In the genomic region with DNA sequence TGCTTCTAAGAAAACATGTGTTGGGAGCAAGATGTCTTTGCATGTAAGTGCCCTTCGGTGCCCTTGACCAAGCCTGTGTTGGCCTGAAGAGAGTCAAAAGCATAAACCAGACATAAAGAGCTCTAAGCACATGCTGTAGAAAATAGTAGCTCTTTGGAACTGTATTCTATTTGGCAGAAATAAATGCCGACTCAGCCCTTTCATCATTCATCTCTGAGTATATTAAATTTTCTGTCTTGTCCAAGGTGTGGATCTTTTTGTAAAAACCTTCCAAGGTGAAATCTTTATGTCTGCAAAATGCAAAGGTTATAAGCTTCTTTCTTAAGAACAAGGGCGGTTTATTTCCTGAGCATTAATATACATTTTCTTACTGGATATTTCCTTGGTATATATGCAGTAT, we compare ENCODE assay signal across 18 mouse cellular contexts.
A peak's percentile ranks its signal among the peaks of the same experiment; 100 is the strongest.
DNase-seq lines count a peak whose midpoint lies in the region; TF ChIP-seq lines count a peak whose summit lies in the region.
"Had no signal": no experiment of that assay in that cellular context is flagged by ENCODE, and none has a peak within 500 bp of the region (broad histone marks: within the 10 kb centered on the region; RNA-seq: fewer than 3 reads in every experiment).

No protein-coding gene starts in this region.

- H3K4me2 ChIP-seq in CH12.LX (ENCODE audit: insufficient read depth, low read depth, poor library complexity, severe bottlenecking) = no peak overlapping the region

- no peaks in the 10 kb centered on the region for H3K4me1 ChIP-seq in CH12.LX (ENCODE audit: control insufficient read depth in 1 of 2, insufficient read depth in 2 of 2)
- H3K4me1 ChIP-seq in ES-E14 (ENCODE audit: control insufficient read depth in 2 of 2, insufficient read depth in 2 of 2, low read length in 2 of 2, poor library complexity in 1 of 2) = no peaks in the 10 kb centered on the region

- TF ChIP-seq RAD21 in CH12.LX (IDR thresholded peaks at IDR 0.05; ENCODE audit: low read depth, low read length) = no peak

- TF ChIP-seq POLR2A in CH12.LX (IDR thresholded peaks at IDR 0.05; ENCODE audit: low read depth, low read length) = no peak

- in situ Hi-C loops in CH12.LX (cut with MboI; ENCODE audit: low pct_ligation_motif_present, low pct_unique_long_range_greater_than_20kb, low sequenced_read_pairs) (no loop called here), ES-E14 (cut with MboI; ENCODE audit: low sequenced_read_pairs in 2 of 2, unreplicated experiment in 2 of 2) (no loop called here)

- TF ChIP-seq CTCF in CH12.LX (conservative IDR thresholded peaks at IDR 0.05 in 1 of 2, IDR thresholded peaks at IDR 0.05 in 1 of 2; ENCODE audit: low read depth in 2 of 2, low read length in 2 of 2) = no peak

- H3K27ac ChIP-seq in CH12.LX (ENCODE audit: insufficient read depth, low read depth) (no peak overlapping the region), ES-E14 (ENCODE audit: insufficient read depth, low read depth, low read length, poor library complexity, severe bottlenecking) (no peak overlapping the region)

- H3K36me3 ChIP-seq in CH12.LX (replicated peaks in 1 of 2; ENCODE audit: control insufficient read depth in 1 of 2, insufficient read depth in 1 of 2, low read length in 1 of 2) (no peaks in the 10 kb centered on the region), ES-E14 (ENCODE audit: control insufficient read depth, insufficient read depth, low read length, poor library complexity, severe bottlenecking) (no peaks in the 10 kb centered on the region)
- H3K36me3 ChIP-seq: G1E had no signal

- dilution Hi-C loops in CH12.LX (cut with MboI; ENCODE audit: extremely low pct_ligation_motif_present, extremely low pct_unique_long_range_greater_than_20kb, low sequenced_read_pairs) = no loop called here

- H3K9me3 ChIP-seq in CH12.LX (replicated peaks; ENCODE audit: low read length) (peaks cover 48% of the 10 kb centered on the region), ES-E14 (ENCODE audit: control insufficient read depth, insufficient read depth, low read depth, low read length) (no peaks in the 10 kb centered on the region)

- H3K4me3 ChIP-seq in CH12.LX (replicated peaks in 1 of 3; ENCODE audit: low read depth in 2 of 3, low read length in 2 of 3, poor library complexity in 1 of 3) (no peak overlapping the region), ES-E14 (ENCODE audit: insufficient read depth in 1 of 2, low read depth in 1 of 2, low read length in 2 of 2, poor library complexity in 1 of 2, severe bottlenecking in 1 of 2) (no peak overlapping the region)

- no peaks in the 10 kb centered on the region for H3K27me3 ChIP-seq in CH12.LX (replicated peaks)
- H3K27me3 ChIP-seq: Patski had no signal

- H3K9ac ChIP-seq in CH12.LX (ENCODE audit: insufficient read depth, low read depth) (no peak overlapping the region), ES-E14 (ENCODE audit: insufficient read depth, low read depth, low read length, poor library complexity, severe bottlenecking) (no peak overlapping the region)

- no peaks in the 10 kb centered on the region for H3K79me2 ChIP-seq in CH12.LX (replicated peaks; ENCODE audit: control insufficient read depth, extremely low read depth, insufficient read depth, poor library complexity, severe bottlenecking)

- DNase-seq in CH12.LX (ENCODE audit: extremely low read depth) (no peak), ES-E14 (ENCODE audit: low read depth, low spot score) (no peak)
- DNase-seq in ovary, postnatal 10 days (ENCODE audit: low spot score) = no peak
- DNase-seq in adrenal gland, postnatal 14 days = no peak
- DNase-seq: adrenal gland, adult 2 months; adrenal gland, adult 8-10 months; adrenal gland, postnatal 10 days; adrenal gland, postnatal 25 days; adrenal gland, postnatal 36 days; B cell, adult 2 months; cerebellum, adult 11 months; cerebellum, adult 11-12 months; cerebellum, adult 18-20 months; cerebellum, adult 2 months; cerebellum, adult 8-10 months; cerebellum, adult 9-10 months had no signal

- no peak for TF ChIP-seq EP300 in CH12.LX (IDR thresholded peaks at IDR 0.05; ENCODE audit: low read length)

TF ChIP-seq in CH12.LX, 34 proteins besides CTCF, POLR2A, EP300 and RAD21:
- no peak for TF ChIP-seq UBTF (IDR thresholded peaks at IDR 0.05; ENCODE audit: low read depth, low read length)
- TF ChIP-seq JUN (IDR thresholded peaks at IDR 0.05; ENCODE audit: insufficient read depth, low read depth, low read length) = no peak
- TF ChIP-seq MAFK (IDR thresholded peaks at IDR 0.05; ENCODE audit: insufficient replicate concordance, low read length) = peak; percentile 55; the same call in 1 of the 2 replicates
- no peak for TF ChIP-seq PAX5 (IDR thresholded peaks at IDR 0.05; ENCODE audit: low read length)

TF ChIP-seq in ES-E14, 5 proteins besides CTCF, POLR2A, EP300 and RAD21:
- TF ChIP-seq CHD2 (IDR thresholded peaks at IDR 0.05; ENCODE audit: low read depth, low read length) (no peak), ZC3H11A (IDR thresholded peaks at IDR 0.05; ENCODE audit: borderline replicate concordance, low read depth, low read length) (no peak), HCFC1 (IDR thresholded peaks at IDR 0.05; ENCODE audit: borderline replicate concordance, insufficient read depth, low read length) (no peak), MAFK (IDR thresholded peaks at IDR 0.05; ENCODE audit: insufficient read depth, low read depth, low read length) (peak; percentile 84)
TF ChIP-seq in ES-E14: peak in this region for 1.
